Mouse (Mus musculus) MEL (cell line): Measurements from ENCODE around the gene Tpd52l1. TPM values are rescaled to one million over a fixed set of nuclear protein-coding genes. Genes with fewer than 3 reads are reported as not detected.
"Not testable (repeated sequence)": the region's sequence is repeated elsewhere in the genome, so short reads cannot be mapped to it uniquely, and the experiment has no call there.

Experiments
- DNase-seq: peaks from one replicate; pipeline ENCODE4 v3.0.0; 2011; ENCODE audit warnings: low read depth, low spot score
- H3K27ac ChIP-seq: 2 replicates; pipeline ENCODE4 v1.5.1; 2012; ENCODE audit warnings: low read depth, mild to moderate bottlenecking, control low read depth, low read length, moderate library complexity; ENCODE audit not compliant: control insufficient read depth
- H3K27me3 ChIP-seq, 2 experiments: fragments of 150-350 bp in 1 of 2; sonication (generic) in 1 of 2; 2 replicates each; pipeline ENCODE4 v1.6.1; 2012; ENCODE audit warnings: low read length in 2 of 2, mild to moderate bottlenecking in 2 of 2, improper control_type of control experiment in 1 of 2, moderate library complexity in 1 of 2; ENCODE audit not compliant: insufficient read depth in 2 of 2, control insufficient read depth in 1 of 2
- H3K36me3 ChIP-seq, 2 experiments: 2 replicates each; pipeline ENCODE4 v1.6.1; 2012 to 2014; ENCODE audit warnings: low read length in 2 of 2, improper control_type of control experiment in 1 of 2, inconsistent platforms in 1 of 2, mild to moderate bottlenecking in 1 of 2; ENCODE audit not compliant: insufficient read depth in 2 of 2, control insufficient read depth in 1 of 2
- H3K4me1 ChIP-seq, 2 experiments: fragments of 150-350 bp in 1 of 2; sonication (generic) in 1 of 2; 2 replicates each; pipeline ENCODE4 v1.6.1; 2012; ENCODE audit warnings: low read length in 2 of 2, improper control_type of control experiment in 1 of 2, mild to moderate bottlenecking in 1 of 2; ENCODE audit not compliant: insufficient read depth in 2 of 2, control insufficient read depth in 1 of 2
- H3K4me3 ChIP-seq, 2 experiments: fragments of 150-350 bp in 1 of 2; sonication (generic) in 1 of 2; 2 replicates each; pipeline ENCODE4 v1.5.1; 2012; ENCODE audit warnings: low read depth in 2 of 2, low read length in 2 of 2, mild to moderate bottlenecking in 2 of 2, moderate library complexity in 2 of 2, control low read depth in 1 of 2, improper control_type of control experiment in 1 of 2; ENCODE audit not compliant: control insufficient read depth in 1 of 2, insufficient read depth in 1 of 2
- H3K79me2 ChIP-seq: 2 replicates; pipeline ENCODE4 v1.6.1; 2012; ENCODE audit warnings: mild to moderate bottlenecking, low read length, moderate library complexity; ENCODE audit not compliant: control insufficient read depth, poor library complexity, insufficient read depth
- H3K9ac ChIP-seq: 2 replicates; pipeline ENCODE4 v1.6.1; 2012; ENCODE audit warnings: low read depth, mild to moderate bottlenecking, control low read depth, low read length, moderate library complexity; ENCODE audit not compliant: control insufficient read depth, poor library complexity, severe bottlenecking
- H3K9me3 ChIP-seq: fragments of 150-350 bp; sonication (generic); replicated peaks from 2 replicates; pipeline ENCODE4 v1.6.1; 2012; ENCODE audit warnings: mild to moderate bottlenecking, low read length, improper control_type of control experiment, moderate library complexity; ENCODE audit not compliant: insufficient read depth
- BHLHE40 ChIP-seq: IDR thresholded peaks from 2 replicates; pipeline ENCODE4 v1.6.1; 2012; ENCODE audit warnings: low read depth, mild to moderate bottlenecking, inconsistent platforms, low read length, improper control_type of control experiment, borderline replicate concordance
- CTCF ChIP-seq, 3 experiments: IDR thresholded peaks in 2 of 3; conservative IDR thresholded peaks in 1 of 3; 2 replicates each; pipeline ENCODE4 v1.5.1; 2011 to 2012; ENCODE audit warnings: low read length in 3 of 3, low read depth in 2 of 3, mild to moderate bottlenecking in 2 of 3, improper control_type of control experiment in 1 of 3, inconsistent platforms in 1 of 3, mixed read lengths in 1 of 3, moderate library complexity in 1 of 3; ENCODE audit not compliant: control insufficient read depth in 1 of 3, insufficient read depth in 1 of 3, poor library complexity in 1 of 3, severe bottlenecking in 1 of 3
- EP300 ChIP-seq, 2 experiments: IDR thresholded peaks; 2 replicates each; pipeline ENCODE4 v1.6.1; 2011; ENCODE audit warnings: improper control_type of control experiment in 2 of 2, low read length in 2 of 2, low read depth in 1 of 2, mild to moderate bottlenecking in 1 of 2
- ETS1 ChIP-seq: IDR thresholded peaks from 2 replicates; pipeline ENCODE4 v1.6.1; 2012; ENCODE audit warnings: low read depth, mild to moderate bottlenecking, inconsistent platforms, low read length, improper control_type of control experiment, moderate library complexity
- GATA1 ChIP-seq: IDR thresholded peaks from 2 replicates; pipeline ENCODE4 v1.6.1; 2011; ENCODE audit warnings: low read depth, low read length, improper control_type of control experiment
- MYC ChIP-seq: IDR thresholded peaks from 2 replicates; pipeline ENCODE4 v1.6.1; 2011; ENCODE audit warnings: low read depth, mild to moderate bottlenecking, low read length, improper control_type of control experiment, moderate library complexity
- POLR2A ChIP-seq, 2 experiments: IDR thresholded peaks; 2 replicates each; pipeline ENCODE4 v1.6.1; 2011 to 2012; ENCODE audit warnings: low read length in 2 of 2, mild to moderate bottlenecking in 2 of 2, control low read depth in 1 of 2, improper control_type of control experiment in 1 of 2, low read depth in 1 of 2, moderate library complexity in 1 of 2; ENCODE audit not compliant: control insufficient read depth in 1 of 2, insufficient read depth in 1 of 2, poor library complexity in 1 of 2
- POLR2AphosphoS2 ChIP-seq: IDR thresholded peaks from 2 replicates; pipeline ENCODE4 v1.6.1; 2011; ENCODE audit warnings: low read length, improper control_type of control experiment
- RCOR1 ChIP-seq: IDR thresholded peaks from 2 replicates; pipeline ENCODE4 v1.6.1; 2012; ENCODE audit warnings: low read depth, mild to moderate bottlenecking, inconsistent platforms, low read length, improper control_type of control experiment
- SMC3 ChIP-seq: IDR thresholded peaks from 2 replicates; pipeline ENCODE4 v1.6.1; 2011; ENCODE audit warnings: low read depth, low read length, improper control_type of control experiment
- TAL1 ChIP-seq: IDR thresholded peaks from 2 replicates; pipeline ENCODE4 v1.6.1; 2012; ENCODE audit warnings: mild to moderate bottlenecking, inconsistent platforms, low read length, moderate library complexity, mixed read lengths
- TCF12 ChIP-seq: IDR thresholded peaks from 2 replicates; pipeline ENCODE4 v1.6.1; 2014; ENCODE audit warnings: low read depth, mild to moderate bottlenecking, inconsistent platforms, low read length, improper control_type of control experiment, moderate library complexity
- ZC3H11A ChIP-seq: IDR thresholded peaks from 2 replicates; pipeline ENCODE4 v1.6.1; 2012; ENCODE audit warnings: low read depth, mild to moderate bottlenecking, inconsistent platforms, low read length, improper control_type of control experiment
- ZNF384 ChIP-seq: IDR thresholded peaks from 2 replicates; pipeline ENCODE4 v1.6.1; 2012; ENCODE audit warnings: low read depth, mild to moderate bottlenecking, inconsistent platforms, low read length, improper control_type of control experiment
- polyA plus RNA-seq, 2 experiments: library from polyadenylated mRNA; stranded (reverse) in 1 of 2; unstranded in 1 of 2; fragments of >175 nt in 1 of 2; fragments of >200 nt in 1 of 2; gene quantifications; 2 replicates each; pipeline versions ENCODE4 v1.2.1 to v1.2.4; 2012; ENCODE audit warnings: low replicate concordance in 2 of 2, low read depth in 1 of 2; ENCODE audit not compliant: insufficient read length in 2 of 2, insufficient read depth in 1 of 2, missing spikeins in 1 of 2
- total RNA-seq: library from RNA; depleted of rRNA; stranded (reverse); fragments of 300-350 nt; gene quantifications from 2 replicates; pipeline ENCODE4 v1.2.3, GENCODE M21; 2012

Tpd52l1 gene
- total and polyA plus RNA-seq, 3 experiments, result not detected

GRCm38 (mm10) chr10:31370200-31370599, 75.6 kb downstream of the Tpd52l1 start:
- not testable (repeated sequence) for H3K4me3 ChIP-seq, H3K27me3 ChIP-seq, H3K9me3 ChIP-seq, H3K9ac ChIP-seq, H3K27ac ChIP-seq, H3K36me3 ChIP-seq, H3K79me2 ChIP-seq, H3K4me1 ChIP-seq
- TF ChIP-seq CTCF (IDR thresholded peaks at IDR 0.05 in 2 of 3, conservative IDR thresholded peaks at IDR 0.05 in 1 of 3; ENCODE audit: control insufficient read depth in 1 of 3, insufficient read depth in 1 of 3, low read depth in 2 of 3, low read length in 3 of 3, poor library complexity in 1 of 3, severe bottlenecking in 1 of 3) (peak in 2 of 3 experiments; percentile 5 to 24; a peak in 2 of 6 replicates), SMC3 (peak; percentile 17; the same call in 1 of the 2 replicates)
- DNase-seq, result peak; percentile 8

- TF ChIP-seq CTCF (IDR thresholded peaks at IDR 0.05 in 2 of 3, conservative IDR thresholded peaks at IDR 0.05 in 1 of 3; ENCODE audit: control insufficient read depth in 1 of 3, insufficient read depth in 1 of 3, low read depth in 2 of 3, low read length in 3 of 3, poor library complexity in 1 of 3, severe bottlenecking in 1 of 3), result no peak
- no peak for TF ChIP-seq ZC3H11A
- TF ChIP-seq POLR2AphosphoS2, result no peak
- TF ChIP-seq ZNF384, result no peak
- no peak for TF ChIP-seq MYC
- no peak for TF ChIP-seq ETS1
- TF ChIP-seq TCF12, result peak; percentile 75; the same call in 1 of the 2 replicates
- TF ChIP-seq GATA1, result peak; percentile 61
- peak; percentile 46 to 65 for TF ChIP-seq EP300 (IDR thresholded peaks at IDR 0.05; ENCODE audit: low read depth in 1 of 2, low read length in 2 of 2)
- TF ChIP-seq BHLHE40, result no peak
- no peak for TF ChIP-seq POLR2A (IDR thresholded peaks at IDR 0.05; ENCODE audit: control insufficient read depth in 1 of 2, insufficient read depth in 1 of 2, low read depth in 1 of 2, low read length in 2 of 2, poor library complexity in 1 of 2)
- no peak for TF ChIP-seq TAL1
Observed at GRCm38 (mm10) chr10:31359749-31360148, 86.0 kb downstream of the Tpd52l1 start.

GRCm38 (mm10) chr10:31354886-31355461, 90.8 kb downstream of the Tpd52l1 start:
- Histone ChIP-seq H3K4me3 (no peak overlapping the region), H3K27ac (no peak overlapping the region), H3K27me3 (no peaks in the 10 kb centered on the region), H3K9ac (no peak overlapping the region), H3K9me3 (no peaks in the 10 kb centered on the region), H3K36me3 (no peaks in the 10 kb centered on the region)
- no peak for DNase-seq
- no peak for TF ChIP-seq RCOR1
- TF ChIP-seq, all 39 proteins: peak for 0
- Histone ChIP-seq H3K79me2 (no peaks in the 10 kb centered on the region), H3K4me1 (no peaks in the 10 kb centered on the region)

More at GRCm38 (mm10) chr10:31359749-31360148, 86.0 kb downstream of the Tpd52l1 start:
- H3K27ac ChIP-seq, result no peak overlapping the region
- no peak overlapping the region for H3K4me3 ChIP-seq
- H3K9ac ChIP-seq, result no peak overlapping the region
- H3K36me3 ChIP-seq, result no peaks in the 10 kb centered on the region
- no peaks in the 10 kb centered on the region for H3K27me3 ChIP-seq
- H3K4me1 ChIP-seq, result no peaks in the 10 kb centered on the region
- DNase-seq, result peak; percentile 14
- no peaks in the 10 kb centered on the region for H3K79me2 ChIP-seq
- no peaks in the 10 kb centered on the region for H3K9me3 ChIP-seq
